Mouse (Mus musculus) heart, adult 2 months (tissue): ENCODE data around the gene Cyp2r1. TPM values are rescaled to one million over a fixed set of nuclear protein-coding genes. Genes with fewer than 3 reads are reported as not detected.
"Not testable (repeated sequence)": the region's sequence is repeated elsewhere in the genome, so short reads cannot be mapped to it uniquely, and the experiment has no call there.

ENCODE experiments used
- DNase-seq, 2 experiments: peaks; one replicate each; pipeline ENCODE4 v3.0.0; 2021
- H3K27ac ChIP-seq: fragments of 200-600 bp; 2 replicates; pipeline ENCODE4 v1.8.1; 2022
- H3K27me3 ChIP-seq: fragments of 200-500 bp; 2 replicates; pipeline ENCODE4 v1.6.1; 2012; ENCODE audit warnings: mild to moderate bottlenecking, low read length, inconsistent platforms, mixed read lengths; ENCODE audit not compliant: control insufficient read depth, insufficient read depth
- H3K36me3 ChIP-seq: fragments of 200-500 bp; 2 replicates; pipeline ENCODE4 v1.6.1; 2012; ENCODE audit warnings: low read length, inconsistent platforms; ENCODE audit not compliant: control insufficient read depth, insufficient read depth
- H3K4me1 ChIP-seq: fragments of 200-500 bp; 2 replicates; pipeline ENCODE4 v1.6.1; 2011; ENCODE audit warnings: low read length; ENCODE audit not compliant: control insufficient read depth, insufficient read depth
- H3K4me3 ChIP-seq: fragments of 200-600 bp; 2 replicates; pipeline ENCODE4 v1.8.1; 2022
- H3K79me2 ChIP-seq: fragments of 200-500 bp; replicated peaks from 2 replicates; pipeline ENCODE4 v1.6.1; 2012; ENCODE audit warnings: mild to moderate bottlenecking, inconsistent platforms, low read length, moderate library complexity, mixed read lengths; ENCODE audit not compliant: control insufficient read depth, insufficient read depth
- H3K9ac ChIP-seq: fragments of 200-500 bp; 2 replicates; pipeline ENCODE4 v1.6.1; 2012; ENCODE audit warnings: low read depth, mild to moderate bottlenecking, control low read depth, inconsistent platforms, low read length, mixed read lengths
- CTCF ChIP-seq: fragments of 200-600 bp; IDR thresholded peaks from 2 replicates; pipeline ENCODE4 v1.8.1; 2022; ENCODE audit warnings: antibody characterized with exemption, mild to moderate bottlenecking, moderate library complexity
- EP300 ChIP-seq: fragments of 200-500 bp; IDR thresholded peaks from 2 replicates; pipeline ENCODE4 v1.6.1; 2011; ENCODE audit warnings: low read depth, low read length, control low read depth; ENCODE audit not compliant: insufficient read depth
- POLR2A ChIP-seq: fragments of 200-500 bp; IDR thresholded peaks from 2 replicates; pipeline ENCODE4 v1.6.1; 2011; ENCODE audit warnings: mild to moderate bottlenecking, low read depth, low read length, control low read depth; ENCODE audit not compliant: insufficient read depth
- WGBS: fragments of 180-500 bp; shearing (Covaris S2); methylation state at CpG from one replicate; pipeline ENCODE4 v1.1.7; 2018; 5-methylcytosine and 5-hydroxymethylcytosine counted together
- intact Hi-C: fragments of 180-260 bp; cut with DNase I; formaldehyde crosslinking; loops from one replicate; pipeline ENCODE4 v1.15.1; 2025
- polyA plus RNA-seq: library from polyadenylated mRNA; depleted of rRNA; stranded (reverse); fragments of >200 nt; gene quantifications from 2 replicates; pipeline ENCODE4 v1.2.3, GENCODE M21; 2012; rRNA removed
- total RNA-seq, 2 experiments: library from RNA; stranded (reverse); gene quantifications; 2 replicates each; pipeline ENCODE4 v1.2.3; 2021

Cyp2r1 gene
- total and polyA plus RNA-seq, 3 experiments = 0.12 to 0.52 (median 0.47) TPM

DNA sequence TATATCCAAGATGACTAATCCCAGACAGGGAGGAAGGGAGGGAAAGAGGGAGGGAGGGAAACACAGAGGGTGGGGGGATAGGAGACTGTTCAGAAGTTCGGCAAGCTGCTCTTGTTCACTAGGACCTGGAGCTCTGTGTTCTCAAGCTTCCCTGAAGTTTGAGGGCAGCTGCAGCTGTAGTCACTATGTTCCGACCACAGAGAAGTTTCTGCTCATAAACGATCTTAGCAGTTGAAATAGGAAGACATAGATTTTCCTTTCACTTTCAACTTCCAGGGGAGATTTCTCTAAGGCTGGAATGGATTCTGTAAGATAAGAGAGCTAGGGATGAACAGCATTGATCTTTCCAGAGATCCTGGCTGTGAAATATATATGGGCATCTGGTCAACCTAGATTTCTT is 14.2 kb upstream of the Cyp2r1 start:
- peaks cover 4% of the 10 kb centered on the region for H3K4me1 ChIP-seq
- no peaks in the 10 kb centered on the region for H3K79me2 ChIP-seq
- no peaks in the 10 kb centered on the region for H3K27me3 ChIP-seq
- H3K9ac ChIP-seq = no peak overlapping the region
- WGBS = 41% methylated on average over 3 of the region's 3 CpGs
- DNase-seq = no peak
- H3K36me3 ChIP-seq = no peaks in the 10 kb centered on the region
- intact Hi-C loops = no loop called here
- no peak overlapping the region for H3K27ac ChIP-seq
- no peak overlapping the region for H3K4me3 ChIP-seq
- TF ChIP-seq CTCF = no peak
- TF ChIP-seq POLR2A = no peak
- no peak for TF ChIP-seq EP300

GRCm38 (mm10) chr7:114573866-114574265 is 11.1 kb upstream of the Cyp2r1 start:
- H3K79me2 ChIP-seq, intact Hi-C loops, H3K27me3 ChIP-seq, H3K36me3 ChIP-seq, DNase-seq, H3K4me1 ChIP-seq, H3K27ac ChIP-seq, H3K4me3 ChIP-seq, H3K9ac ChIP-seq: not testable (repeated sequence)
- 91% methylated on average over 4 of the region's 4 CpGs for WGBS

DNA sequence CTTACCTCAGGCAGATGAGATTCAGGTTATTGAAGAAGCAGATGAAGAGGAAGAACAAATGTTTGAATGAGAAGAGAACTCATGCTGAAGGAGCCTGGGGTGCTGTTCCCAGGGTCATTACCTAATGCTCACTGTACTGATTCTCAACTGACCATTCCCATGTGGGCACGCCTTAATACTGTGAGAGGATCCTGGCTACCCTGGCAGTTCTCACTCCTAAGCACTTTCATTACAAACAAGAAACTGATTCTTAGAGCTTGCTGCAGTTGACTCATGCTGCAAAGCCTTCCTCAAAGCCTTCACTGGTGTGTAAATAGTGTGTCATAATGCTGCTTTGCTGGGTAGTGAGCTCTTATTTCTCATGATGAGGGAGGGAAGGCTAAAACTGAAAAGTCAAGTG is 26.6 kb downstream of the Cyp2r1 start:
- WGBS = 94% methylated on average over 1 of the region's 1 CpGs
- Histone ChIP-seq H3K4me3 (no peak overlapping the region), H3K9ac (no peak overlapping the region)

GRCm38 (mm10) chr7:114526245-114526644 is 36.5 kb downstream of the Cyp2r1 start:
- Histone ChIP-seq H3K9ac (no peak overlapping the region), H3K27ac (no peak overlapping the region), H3K27me3 (no peaks in the 10 kb centered on the region), H3K4me3 (no peak overlapping the region), H3K79me2 (no peaks in the 10 kb centered on the region), H3K36me3 (no peaks in the 10 kb centered on the region), H3K4me1 (no peaks in the 10 kb centered on the region)
- no peak for DNase-seq
- 51% methylated on average over 1 of the region's 1 CpGs for WGBS
- intact Hi-C loops = no loop called here
- TF ChIP-seq CTCF (no peak), POLR2A (no peak), EP300 (no peak)

More for the DNA sequence above, 26.6 kb downstream of the Cyp2r1 start:
- H3K79me2 ChIP-seq = no peaks in the 10 kb centered on the region
- no peak for TF ChIP-seq EP300
- TF ChIP-seq POLR2A = no peak
- no peak for TF ChIP-seq CTCF
- no peak overlapping the region for H3K27ac ChIP-seq
- intact Hi-C loops = no loop called here
- no peak for DNase-seq
- no peaks in the 10 kb centered on the region for H3K36me3 ChIP-seq
- H3K4me1 ChIP-seq = no peaks in the 10 kb centered on the region
- H3K27me3 ChIP-seq = no peaks in the 10 kb centered on the region

DNA sequence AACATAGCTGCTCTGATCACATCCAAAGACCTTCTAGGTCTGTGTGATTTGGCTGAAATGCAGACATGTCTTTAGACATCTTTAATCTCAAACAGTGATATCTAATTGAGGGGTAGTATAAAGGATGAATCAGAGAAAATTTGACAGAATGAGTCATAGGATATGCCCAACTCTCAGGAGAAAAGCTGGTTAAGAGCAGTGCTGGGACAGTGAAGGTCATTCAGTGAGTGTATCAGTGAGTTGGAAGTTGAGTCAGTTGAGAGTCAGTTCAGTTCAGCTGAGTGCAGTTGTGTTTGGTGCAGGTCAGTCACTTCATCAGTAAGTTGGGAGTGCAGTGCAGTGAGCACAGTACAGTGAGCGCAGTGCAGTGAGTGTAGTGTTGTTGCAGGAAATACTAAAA is 42.6 kb downstream of the Cyp2r1 start:
- TF ChIP-seq EP300 (no peak), CTCF (no peak), POLR2A (no peak)
- Histone ChIP-seq H3K79me2 (no peaks in the 10 kb centered on the region), H3K27ac (no peak overlapping the region), H3K27me3 (no peaks in the 10 kb centered on the region), H3K4me3 (no peak overlapping the region), H3K4me1 (no peaks in the 10 kb centered on the region), H3K36me3 (no peaks in the 10 kb centered on the region), H3K9ac (no peak overlapping the region)
- no peak for DNase-seq
- intact Hi-C loops = no loop called here
- 92% methylated on average over 1 of the region's 1 CpGs for WGBS

DNA sequence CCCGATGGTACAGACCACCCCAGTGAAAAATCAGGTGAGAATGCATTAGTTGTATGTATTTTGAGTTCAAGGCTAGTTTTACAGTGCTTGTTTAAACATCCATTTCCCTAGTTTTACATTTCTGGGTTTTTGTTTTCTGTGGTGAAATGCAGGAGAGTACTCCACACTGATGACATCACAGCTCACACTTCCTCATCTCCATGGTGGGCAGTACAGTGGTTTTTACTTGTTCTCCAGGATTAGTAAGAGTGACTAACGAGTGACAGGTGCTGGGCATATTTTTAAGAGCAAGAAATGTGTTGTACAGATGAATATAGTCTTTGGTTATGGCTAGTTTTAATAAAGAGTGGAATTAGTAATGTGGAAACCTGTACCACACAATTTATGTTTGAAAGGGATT is 53.9 kb downstream of the Cyp2r1 start:
- no peaks in the 10 kb centered on the region for H3K4me1 ChIP-seq
- no peak for DNase-seq
- H3K36me3 ChIP-seq = no peaks in the 10 kb centered on the region
- 93% methylated on average over 2 of the region's 2 CpGs for WGBS
- no peak overlapping the region for H3K27ac ChIP-seq
- H3K79me2 ChIP-seq = no peaks in the 10 kb centered on the region
- H3K4me3 ChIP-seq = no peak overlapping the region
- TF ChIP-seq CTCF (no peak), EP300 (no peak), POLR2A (no peak)
- no peak overlapping the region for H3K9ac ChIP-seq
- no peaks in the 10 kb centered on the region for H3K27me3 ChIP-seq
- intact Hi-C loops = no loop called here

Other genes starting within 250 kb of the Cyp2r1 start
- 1 to 10 TPM; 3.8 to 4.8 TPM for gene Pde3b, start 147.7 kb downstream of the Cyp2r1 start, total RNA-seq
- 4.9 and 5.2 TPM in 2 replicates for gene Pde3b, start 147.7 kb downstream of the Cyp2r1 start, polyA plus RNA-seq
- not detected for gene Calca, start 73.4 kb upstream of the Cyp2r1 start, total RNA-seq
- gene Calca, start 73.4 kb upstream of the Cyp2r1 start, polyA plus RNA-seq = 0.29 TPM in 1 of 2 replicates, not detected in the other
- under 1 TPM; 0.23 to 0.52 TPM for gene Calcb, start 155.7 kb upstream of the Cyp2r1 start, total RNA-seq
- 0.61 and 0.78 TPM in 2 replicates for gene Calcb, start 155.7 kb upstream of the Cyp2r1 start, polyA plus RNA-seq
- gene Insc, start 180.7 kb upstream of the Cyp2r1 start, total RNA-seq = under 1 TPM; 0.16 to 0.25 TPM
- 0.64 and 1.00 TPM in 2 replicates for gene Insc, start 180.7 kb upstream of the Cyp2r1 start, polyA plus RNA-seq